20 mouse cellular contexts compared by ENCODE assay signal in the genomic region with DNA sequence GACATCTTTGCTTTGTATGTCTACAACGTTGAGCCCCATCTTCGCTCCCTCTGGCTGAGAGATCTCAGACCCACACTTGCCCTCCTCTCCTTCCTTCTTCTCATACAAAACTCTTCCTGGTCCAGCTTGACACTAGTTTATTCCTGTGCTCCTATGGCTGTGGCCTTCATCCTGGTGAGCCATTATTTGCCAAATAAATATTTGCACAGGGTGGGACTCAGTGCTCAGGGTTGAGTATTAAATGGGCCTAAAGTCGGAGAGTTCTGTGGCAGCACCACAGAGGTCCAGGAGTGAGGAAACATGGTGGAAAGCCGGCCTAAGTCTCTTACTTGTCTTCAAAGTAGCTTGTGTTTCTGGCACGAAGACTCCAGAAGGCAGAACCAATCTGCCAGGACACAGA. TPM values are rescaled to one million over a fixed set of nuclear protein-coding genes. Genes with fewer than 3 reads are reported as not detected.
"Had no signal": no experiment of that assay in that cellular context is flagged by ENCODE, and none has a peak within 500 bp of the region (broad histone marks: within the 10 kb centered on the region; RNA-seq: fewer than 3 reads in every experiment).

No protein-coding gene starts in this region.

- H3K9me3 ChIP-seq: limb, embryonic 15.5 days; neural tube, embryonic 12.5 days had no signal

- H3K4me2 ChIP-seq: hindbrain, embryonic 14.5 days; limb, embryonic 15.5 days; lung, embryonic 14.5 days; neural tube, embryonic 12.5 days had no signal

- H3K27me3 ChIP-seq: limb, embryonic 15.5 days; neural tube, embryonic 12.5 days had no signal

- H3K9ac ChIP-seq: hindbrain, embryonic 14.5 days; limb, embryonic 15.5 days; lung, embryonic 14.5 days; neural tube, embryonic 12.5 days had no signal

- DNase-seq: kidney, adult 18-20 months; kidney, postnatal 10 days; kidney, postnatal 4 days; lung, embryonic 14.5 days; lung, postnatal 14 days; midbrain, embryonic 14.5 days; retina, postnatal 1 day; right cerebral cortex, postnatal 4 days; thymus, adult 2 months; thymus, postnatal 25 days had no signal

- H3K4me1 ChIP-seq: limb, embryonic 15.5 days; neural tube, embryonic 12.5 days had no signal

- H3K36me3 ChIP-seq: limb, embryonic 15.5 days; neural tube, embryonic 12.5 days had no signal

- H3K4me3 ChIP-seq: layer of hippocampus, adult 2 months; limb, embryonic 15.5 days; neural tube, embryonic 12.5 days had no signal

- H3K27ac ChIP-seq: hindbrain, embryonic 14.5 days; layer of hippocampus, adult 2 months; limb, embryonic 15.5 days; neural tube, embryonic 12.5 days had no signal

RNA-seq across cellular contexts. Expression of a gene that starts 34.5 kb away (rescaled TPM):
- total RNA-seq: left cerebral cortex, adult 18-20 months; left cerebral cortex, postnatal 25 days; megakaryocyte progenitor cell, adult 5-6 weeks; monocyte, adult 5-6 weeks; neutrophil, adult 5-6 weeks had no signal
- polyA plus RNA-seq: spleen, adult 2 months had no signal

RNA-seq across cellular contexts. Expression of a gene that starts 36.6 kb away (rescaled TPM):
- total RNA-seq: monocyte, adult 5-6 weeks had no signal
